Mouse (Mus musculus) forebrain, embryonic 14.5 days (tissue): Measurements from ENCODE around the gene Gpr183. TPM values are rescaled to one million over a fixed set of nuclear protein-coding genes. Genes with fewer than 3 reads are reported as not detected.

Source experiments
- ATAC-seq: fragments of 200-750 bp; cut with Nextera tagmentation; 2 replicates; pipeline ENCODE4 v1.8.0; 2017; ENCODE audit warnings: mild to moderate bottlenecking, moderate library complexity
- DNase-seq: peaks from one replicate; pipeline ENCODE4 v3.0.0-alpha.2; 2015; ENCODE audit warnings: low spot score
- H3K27ac ChIP-seq: fragments of 300-500 bp; sonication (generic); 2 replicates; pipeline ENCODE4 v1.5.1; 2014; ENCODE audit warnings: low read depth, mild to moderate bottlenecking, control low read depth, low read length, moderate library complexity
- H3K27me3 ChIP-seq: fragments of 300-500 bp; sonication (generic); replicated peaks from 2 replicates; pipeline ENCODE4 v1.6.1; 2014; ENCODE audit warnings: low read length, control low read depth, mixed read lengths; ENCODE audit not compliant: control insufficient read depth, insufficient read depth
- H3K36me3 ChIP-seq: fragments of 300-500 bp; sonication (generic); 2 replicates; pipeline ENCODE4 v1.6.1; 2014; ENCODE audit warnings: low read length, control low read depth; ENCODE audit not compliant: control insufficient read depth, insufficient read depth
- H3K4me1 ChIP-seq: fragments of 300-500 bp; sonication (generic); 2 replicates; pipeline ENCODE4 v1.6.1; 2014; ENCODE audit warnings: antibody characterized with exemption, low read length, control low read depth; ENCODE audit not compliant: control insufficient read depth, insufficient read depth
- H3K4me2 ChIP-seq: fragments of 300-500 bp; sonication (generic); 2 replicates; pipeline ENCODE4 v1.6.1; 2014; ENCODE audit warnings: mild to moderate bottlenecking, control low read depth, low read length
- H3K4me3 ChIP-seq: fragments of 300-500 bp; sonication (generic); 2 replicates; pipeline ENCODE4 v1.5.1; 2014; ENCODE audit warnings: low read depth, low read length, control low read depth
- H3K9ac ChIP-seq: fragments of 300-500 bp; sonication (generic); 2 replicates; pipeline ENCODE4 v1.6.1; 2014; ENCODE audit warnings: mild to moderate bottlenecking, low read length, control low read depth, moderate library complexity
- H3K9me3 ChIP-seq: fragments of 300-500 bp; sonication (generic); replicated peaks from 2 replicates; pipeline ENCODE4 v1.6.1; 2016; ENCODE audit warnings: low read length, control low read depth, mixed read lengths; ENCODE audit not compliant: control insufficient read depth
- WGBS: fragments of 180-500 bp; shearing (Covaris S2); extraction: QIAGEN DNeasy Blood & Tissue Kit; methylation state at CpG from one replicate; pipeline ENCODE4 v1.1.7; 2014; 5-methylcytosine and 5-hydroxymethylcytosine counted together
- polyA plus RNA-seq: library from polyadenylated mRNA; unstranded; fragments of >200 nt; fragmentation: Nextera tagmentation; extraction: Ambion mirVana; gene quantifications from 2 replicates; pipeline ENCODE4 v1.2.1, GENCODE M21; 2014

Gene Gpr183
- polyA plus RNA-seq, 1 experiment from 2014 or later = 1.1 TPM

DNA sequence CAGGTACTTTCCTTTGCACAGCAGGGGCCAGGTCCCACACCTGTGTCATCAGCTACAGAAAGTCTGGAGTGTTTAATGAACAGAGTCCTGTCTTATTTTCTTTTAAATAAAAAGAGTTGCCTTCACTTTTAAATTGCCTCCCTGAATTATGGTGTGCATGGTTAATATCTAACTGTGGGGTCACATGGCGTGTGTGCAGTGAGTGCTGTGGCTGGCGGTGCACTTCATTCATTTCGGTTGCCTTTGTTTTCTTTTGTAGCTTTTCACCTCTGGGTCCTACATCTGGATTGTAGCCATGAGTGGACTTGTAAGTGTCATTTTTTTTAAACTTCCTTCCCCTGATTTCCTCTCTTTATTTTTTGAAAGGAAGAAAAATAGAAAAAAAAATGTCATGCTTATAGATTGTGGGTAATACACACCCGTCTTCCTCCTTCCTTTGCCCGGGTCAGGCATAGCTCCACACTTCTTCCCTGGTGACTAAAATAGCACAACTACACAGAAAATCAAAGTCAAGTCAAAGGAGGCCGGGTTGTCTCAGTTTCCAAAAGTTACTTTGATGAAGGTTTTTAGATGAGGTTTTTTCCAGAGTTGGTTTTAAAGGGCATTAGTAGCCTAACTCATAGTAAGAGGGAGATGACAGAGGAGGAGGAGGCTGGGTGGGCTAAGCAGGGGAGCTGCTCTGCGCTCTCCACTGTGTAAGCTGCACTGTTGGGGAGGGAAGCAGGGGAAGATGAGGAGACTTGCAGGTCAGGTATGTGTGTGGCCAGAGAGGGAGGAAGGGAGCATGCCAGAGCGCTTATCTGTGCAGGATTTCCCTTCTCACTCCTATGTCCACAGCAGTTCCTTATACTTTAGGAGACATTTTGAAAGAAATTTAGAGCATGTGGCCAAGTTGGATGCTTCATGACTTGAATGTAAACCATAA is 18.3 kb upstream of the Gpr183 start:
- 82% methylated on average over 8 of the region's 8 CpGs for WGBS

GRCm38 (mm10) chr14:121981531-121981930 is 16.5 kb upstream of the Gpr183 start:
- no peaks in the 10 kb centered on the region for H3K4me1 ChIP-seq
- no peaks in the 10 kb centered on the region for H3K9me3 ChIP-seq
- H3K27me3 ChIP-seq = no peaks in the 10 kb centered on the region
- H3K36me3 ChIP-seq = no peaks in the 10 kb centered on the region
- DNase-seq (no peak), ATAC-seq (no peak)
- no peak overlapping the region for H3K4me3 ChIP-seq
- WGBS = 92% methylated on average over 1 of the region's 1 CpGs
- no peak overlapping the region for H3K9ac ChIP-seq
- H3K4me2 ChIP-seq = no peak overlapping the region
- no peak overlapping the region for H3K27ac ChIP-seq

More for the DNA sequence above, 18.3 kb upstream of the Gpr183 start:
- H3K9me3 ChIP-seq = no peaks in the 10 kb centered on the region
- H3K27ac ChIP-seq = no peak overlapping the region
- H3K4me2 ChIP-seq = no peak overlapping the region
- no peak overlapping the region for H3K4me3 ChIP-seq
- no peaks in the 10 kb centered on the region for H3K4me1 ChIP-seq
- H3K9ac ChIP-seq = no peak overlapping the region
- H3K27me3 ChIP-seq = no peaks in the 10 kb centered on the region
- H3K36me3 ChIP-seq = no peaks in the 10 kb centered on the region
- DNase-seq = no peak
- no peak for ATAC-seq

GRCm38 (mm10) chr14:121973114-121973513 is 8.1 kb upstream of the Gpr183 start:
- Histone ChIP-seq H3K4me3 (no peak overlapping the region), H3K4me2 (no peak overlapping the region), H3K4me1 (no peaks in the 10 kb centered on the region), H3K9ac (no peak overlapping the region), H3K27ac (no peak overlapping the region), H3K36me3 (no peaks in the 10 kb centered on the region), H3K9me3 (no peaks in the 10 kb centered on the region), H3K27me3 (no peaks in the 10 kb centered on the region)
- ATAC-seq = no peak
- no peak for DNase-seq
- 96% methylated on average over 10 of the region's 10 CpGs for WGBS

- Histone ChIP-seq H3K4me2 (no peak overlapping the region), H3K4me1 (no peaks in the 10 kb centered on the region), H3K27ac (no peak overlapping the region), H3K36me3 (no peaks in the 10 kb centered on the region), H3K9ac (no peak overlapping the region), H3K9me3 (no peaks in the 10 kb centered on the region), H3K27me3 (no peaks in the 10 kb centered on the region), H3K4me3 (no peak overlapping the region)
- DNase-seq (no peak), ATAC-seq (no peak)
- WGBS = 94% methylated on average over 1 of the region's 1 CpGs
Measured at GRCm38 (mm10) chr14:121970402-121970801, 5.4 kb upstream of the Gpr183 start.

- 91% methylated on average over 4 of the region's 4 CpGs for WGBS
- Histone ChIP-seq H3K9ac (no peak overlapping the region), H3K36me3 (no peaks in the 10 kb centered on the region), H3K9me3 (no peaks in the 10 kb centered on the region), H3K4me2 (no peak overlapping the region), H3K27ac (no peak overlapping the region), H3K4me3 (no peak overlapping the region), H3K4me1 (peaks cover 8% of the 10 kb centered on the region), H3K27me3 (no peaks in the 10 kb centered on the region)
- DNase-seq (no peak), ATAC-seq (no peak)
Measured at GRCm38 (mm10) chr14:121967095-121967494, 2.1 kb upstream of the Gpr183 start.

DNA sequence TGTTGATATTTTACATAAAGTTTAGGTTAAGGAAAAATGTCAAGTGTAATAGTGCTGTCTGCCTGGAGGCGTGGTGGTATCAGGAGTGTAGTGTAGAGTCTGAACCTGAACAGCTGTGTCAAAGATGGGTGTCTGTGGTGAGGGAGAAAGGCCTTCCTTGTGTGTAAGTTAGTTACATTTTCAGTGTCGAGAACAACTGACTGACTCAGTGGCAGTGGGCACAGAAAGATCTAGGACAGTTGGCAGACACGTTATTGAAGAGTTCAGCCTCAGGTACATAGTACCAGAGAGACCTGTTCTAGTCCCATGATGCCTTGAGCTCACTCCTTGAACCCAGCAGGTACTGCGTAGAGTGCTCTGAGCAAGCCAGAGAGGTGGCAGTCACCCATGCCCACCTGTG is 466 bp upstream of the Gpr183 start:
- ATAC-seq = no peak
- peaks cover 8% of the 10 kb centered on the region for H3K4me1 ChIP-seq
- no peak overlapping the region for H3K4me2 ChIP-seq
- no peak for DNase-seq
- no peaks in the 10 kb centered on the region for H3K9me3 ChIP-seq
- H3K4me3 ChIP-seq = no peak overlapping the region
- H3K27me3 ChIP-seq = no peaks in the 10 kb centered on the region
- H3K27ac ChIP-seq = no peak overlapping the region
- no peak overlapping the region for H3K9ac ChIP-seq
- WGBS = 92% methylated on average over 4 of the region's 4 CpGs
- no peaks in the 10 kb centered on the region for H3K36me3 ChIP-seq

DNA sequence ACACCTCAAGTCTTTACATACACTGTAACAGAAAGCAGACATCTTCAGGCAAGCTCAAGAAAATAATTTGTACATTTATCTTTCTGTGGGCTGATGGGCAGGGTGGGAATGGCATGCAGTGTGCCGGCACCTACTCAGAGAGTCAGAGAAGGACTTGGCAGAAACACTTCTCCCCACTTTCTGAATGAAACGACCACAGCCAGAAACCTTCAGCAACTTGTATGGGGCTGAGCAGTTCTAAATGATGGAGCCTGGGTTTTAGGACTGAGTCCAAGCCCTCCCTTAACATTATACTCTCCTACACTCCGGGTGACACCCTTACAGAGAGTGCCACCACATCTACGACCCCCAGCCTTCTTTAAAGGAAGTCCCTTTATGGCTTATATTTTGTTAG is 1.1 kb downstream of the Gpr183 start:
- ATAC-seq = peak; percentile 52; the same call in 1 of the 2 replicates

DNA sequence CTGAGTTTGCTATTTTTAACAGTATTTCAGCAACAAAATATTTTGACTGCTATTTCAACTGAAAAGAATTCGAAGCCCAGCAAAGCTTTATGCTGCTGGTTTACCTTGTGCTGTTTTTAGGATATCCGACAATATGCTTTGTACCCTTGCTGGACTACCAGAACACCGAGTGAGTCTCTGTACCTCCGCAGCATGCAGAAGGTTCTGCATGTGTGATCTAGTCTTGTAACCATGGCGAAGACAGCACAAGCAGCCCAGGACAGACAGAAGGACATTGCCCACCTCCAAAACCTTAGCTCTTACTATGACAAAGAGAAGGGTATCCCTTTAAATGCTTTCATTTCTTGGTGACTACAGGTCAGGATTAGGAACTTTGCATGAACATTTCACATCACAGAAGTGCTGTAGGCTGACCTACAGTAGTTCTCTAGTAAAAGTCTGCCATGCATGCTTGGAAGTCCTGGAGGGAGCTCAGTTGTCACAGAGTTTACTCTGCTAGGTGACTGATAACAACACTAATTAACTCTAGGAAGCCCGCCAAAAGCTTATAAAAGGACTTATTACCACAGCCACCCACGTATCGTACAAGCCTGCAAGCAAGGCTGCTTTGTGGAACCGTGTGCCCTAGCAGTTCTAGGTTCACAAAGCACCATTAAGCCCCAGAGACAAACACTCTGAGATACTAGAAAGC is 1.6 kb downstream of the Gpr183 start:
- no peak overlapping the region for H3K4me2 ChIP-seq
- no peaks in the 10 kb centered on the region for H3K27me3 ChIP-seq
- 54% methylated on average over 9 of the region's 9 CpGs for WGBS
- H3K4me1 ChIP-seq = peaks cover 8% of the 10 kb centered on the region
- peak; percentile 76 for DNase-seq
- H3K36me3 ChIP-seq = no peaks in the 10 kb centered on the region
- no peak overlapping the region for H3K27ac ChIP-seq
- no peak overlapping the region for H3K9ac ChIP-seq
- ATAC-seq = peak; percentile 82
- H3K9me3 ChIP-seq = no peaks in the 10 kb centered on the region
- H3K4me3 ChIP-seq = no peak overlapping the region

More for the DNA sequence above, 1.1 kb downstream of the Gpr183 start:
- DNase-seq = peak; percentile 51
- WGBS = 46% methylated on average over 4 of the region's 4 CpGs
- Histone ChIP-seq H3K9ac (no peak overlapping the region), H3K27me3 (no peaks in the 10 kb centered on the region), H3K4me3 (no peak overlapping the region), H3K9me3 (no peaks in the 10 kb centered on the region), H3K27ac (no peak overlapping the region), H3K4me2 (no peak overlapping the region), H3K4me1 (peaks cover 8% of the 10 kb centered on the region), H3K36me3 (no peaks in the 10 kb centered on the region)
